Mouse (Mus musculus) forebrain, embryonic 13.5 days (tissue): Measurements from ENCODE around the gene Homer2. TPM values are rescaled to one million over a fixed set of nuclear protein-coding genes. Genes with fewer than 3 reads are reported as not detected.

ENCODE experiments used
- ATAC-seq: fragments of 200-750 bp; cut with Nextera tagmentation; 2 replicates; pipeline ENCODE4 v1.8.0; 2017
- H3K27ac ChIP-seq: fragments of 300-500 bp; sonication (generic); 2 replicates; pipeline ENCODE4 v1.5.1; 2015; ENCODE audit warnings: inconsistent platforms, mild to moderate bottlenecking, moderate library complexity
- H3K27me3 ChIP-seq: fragments of 300-500 bp; sonication (generic); 2 replicates; pipeline ENCODE4 v1.6.1; 2015; ENCODE audit warnings: mild to moderate bottlenecking, inconsistent platforms
- H3K36me3 ChIP-seq: fragments of 300-500 bp; sonication (generic); 2 replicates; pipeline ENCODE4 v1.6.1; 2015; ENCODE audit warnings: mild to moderate bottlenecking, inconsistent platforms; ENCODE audit not compliant: poor library complexity, severe bottlenecking
- H3K4me1 ChIP-seq: fragments of 300-500 bp; sonication (generic); 2 replicates; pipeline ENCODE4 v1.6.1; 2015; ENCODE audit warnings: inconsistent platforms
- H3K4me2 ChIP-seq: fragments of 300-500 bp; sonication (generic); 2 replicates; pipeline ENCODE4 v1.6.1; 2015; ENCODE audit warnings: inconsistent platforms, mild to moderate bottlenecking, moderate library complexity
- H3K4me3 ChIP-seq: fragments of 300-500 bp; sonication (generic); 2 replicates; pipeline ENCODE4 v1.5.1; 2015; ENCODE audit warnings: mild to moderate bottlenecking, inconsistent platforms
- H3K9ac ChIP-seq: fragments of 300-500 bp; sonication (generic); 2 replicates; pipeline ENCODE4 v1.6.1; 2015; ENCODE audit warnings: mild to moderate bottlenecking, inconsistent platforms
- H3K9me3 ChIP-seq: fragments of 300-500 bp; sonication (generic); replicated peaks from 2 replicates; pipeline ENCODE4 v1.6.1; 2016; ENCODE audit warnings: inconsistent platforms
- WGBS: fragments of 180-500 bp; shearing (Covaris S2); methylation state at CpG from one replicate; pipeline ENCODE4 v1.1.7; 2015; 5-methylcytosine and 5-hydroxymethylcytosine counted together
- polyA plus RNA-seq: library from polyadenylated mRNA; unstranded; fragments of >200 nt; fragmentation: Nextera tagmentation; extraction: Ambion mirVana; gene quantifications from 2 replicates; pipeline ENCODE4 v1.2.1, GENCODE M21; 2015

The Homer2 gene
- polyA plus RNA-seq, 1 experiment from 2014 or later: 27.8 TPM

DNA sequence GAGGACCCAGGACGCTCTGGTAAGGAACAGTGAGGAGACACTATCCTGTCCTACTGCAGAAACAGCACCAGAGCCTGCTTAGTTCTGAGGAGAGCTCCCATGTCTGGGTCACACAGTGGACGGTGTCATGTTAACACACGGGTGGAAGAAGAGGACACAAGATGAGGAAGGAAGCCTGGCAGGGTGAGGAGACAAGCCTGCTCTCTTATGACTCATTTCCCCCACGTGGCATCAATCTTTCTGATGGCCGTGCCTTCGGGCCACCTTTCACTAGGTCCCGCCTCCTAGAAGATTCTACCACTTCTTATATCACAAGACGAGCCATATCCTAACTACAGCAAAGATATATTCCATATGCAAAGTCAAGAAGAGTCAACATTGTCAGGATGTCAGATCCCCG is 40.7 kb downstream of the Homer2 start:
- no peaks in the 10 kb centered on the region for H3K36me3 ChIP-seq
- WGBS: 89% methylated on average over 9 of the region's 9 CpGs
- H3K27ac ChIP-seq: no peak overlapping the region
- no peak overlapping the region for H3K4me3 ChIP-seq
- no peaks in the 10 kb centered on the region for H3K9me3 ChIP-seq
- ATAC-seq: no peak
- H3K4me1 ChIP-seq: no peaks in the 10 kb centered on the region
- no peak overlapping the region for H3K4me2 ChIP-seq
- H3K9ac ChIP-seq: no peak overlapping the region
- no peaks in the 10 kb centered on the region for H3K27me3 ChIP-seq

DNA sequence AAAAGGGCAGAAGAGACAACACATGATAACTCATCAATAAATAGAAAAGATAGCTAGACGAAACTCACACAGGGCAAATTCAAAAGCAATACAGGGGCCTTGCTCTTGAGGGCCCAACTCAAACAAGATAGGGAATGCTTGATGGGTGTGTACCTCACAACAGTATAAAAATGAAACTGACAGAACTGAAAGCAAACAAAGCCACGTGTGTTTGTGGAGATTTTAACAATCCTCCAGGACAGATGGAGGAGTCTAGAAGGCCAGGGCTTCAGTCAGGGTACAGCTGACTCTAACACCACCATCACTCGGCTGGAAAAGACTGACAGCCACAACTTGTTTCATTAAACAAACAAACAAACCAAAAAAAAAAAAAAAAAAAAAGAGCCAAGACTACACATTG is 44.3 kb downstream of the Homer2 start:
- no peaks in the 10 kb centered on the region for H3K9me3 ChIP-seq
- no peaks in the 10 kb centered on the region for H3K36me3 ChIP-seq
- WGBS: 54% methylated on average over 3 of the region's 3 CpGs
- no peaks in the 10 kb centered on the region for H3K27me3 ChIP-seq
- H3K27ac ChIP-seq: no peak overlapping the region
- no peaks in the 10 kb centered on the region for H3K4me1 ChIP-seq
- no peak overlapping the region for H3K9ac ChIP-seq
- no peak overlapping the region for H3K4me2 ChIP-seq
- ATAC-seq: no peak
- H3K4me3 ChIP-seq: no peak overlapping the region

DNA sequence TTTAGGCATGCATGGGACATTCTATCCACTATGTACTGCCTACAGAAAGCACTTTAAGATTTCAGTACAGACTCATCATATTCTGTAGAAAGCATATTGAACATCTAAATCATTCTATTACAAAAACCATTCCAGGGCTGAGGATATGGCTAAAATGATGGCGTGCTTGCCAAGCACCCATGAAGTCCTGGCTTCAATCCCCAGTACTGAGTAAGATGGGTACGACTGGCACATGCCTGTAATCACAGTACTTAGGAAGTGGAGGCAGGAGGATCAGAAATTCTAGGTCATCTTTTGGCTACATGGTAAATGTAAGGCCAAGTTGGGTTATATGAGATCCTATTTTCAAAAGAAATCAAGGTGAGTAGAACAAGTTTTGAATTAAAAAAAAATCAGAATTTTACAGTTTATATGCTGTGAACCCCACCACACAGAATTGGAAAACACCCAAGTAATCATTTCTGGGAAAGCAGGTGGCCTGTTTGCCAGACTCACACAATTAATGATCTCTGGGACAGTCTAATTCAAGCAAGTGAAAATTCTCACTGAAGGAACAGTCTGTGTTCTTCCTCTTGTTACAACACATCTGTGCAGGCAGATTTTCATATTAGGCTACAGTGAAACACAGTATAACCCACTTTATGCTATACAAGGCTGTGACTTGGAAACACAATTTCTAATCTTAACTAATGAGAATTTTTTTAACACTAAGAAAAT is 49.5 kb downstream of the Homer2 start:
- no peak overlapping the region for H3K4me2 ChIP-seq
- H3K9ac ChIP-seq: no peak overlapping the region
- ATAC-seq: no peak
- peaks cover 43% of the 10 kb centered on the region for H3K4me1 ChIP-seq
- H3K9me3 ChIP-seq: no peaks in the 10 kb centered on the region
- peak overlapping the region; percentile 73 for H3K27ac ChIP-seq
- H3K36me3 ChIP-seq: no peaks in the 10 kb centered on the region
- 77% methylated on average over 2 of the region's 2 CpGs for WGBS
- H3K27me3 ChIP-seq: no peaks in the 10 kb centered on the region
- no peak overlapping the region for H3K4me3 ChIP-seq

DNA sequence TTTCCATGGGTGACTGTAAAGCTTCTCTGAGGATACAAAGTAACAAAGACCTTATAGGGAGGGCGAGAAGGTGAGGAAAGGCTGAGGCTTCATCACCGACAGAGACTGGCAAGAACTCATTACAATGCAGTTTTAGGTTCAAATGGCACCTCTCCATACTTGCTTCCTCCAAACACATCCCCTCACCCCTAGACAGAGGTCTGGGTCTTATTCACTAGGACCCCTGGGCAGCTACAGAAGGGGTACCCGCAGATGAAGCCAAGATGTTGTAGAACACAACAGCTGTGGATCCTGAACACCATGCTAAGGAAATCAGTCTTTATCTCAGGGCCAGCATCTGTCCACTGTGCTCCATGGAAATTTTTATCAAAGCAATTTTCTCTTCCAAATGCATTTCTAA is 50.3 kb downstream of the Homer2 start:
- Histone ChIP-seq H3K9me3 (no peaks in the 10 kb centered on the region), H3K36me3 (no peaks in the 10 kb centered on the region), H3K9ac (no peak overlapping the region), H3K4me2 (no peak overlapping the region), H3K27me3 (no peaks in the 10 kb centered on the region), H3K4me1 (peaks cover 50% of the 10 kb centered on the region), H3K4me3 (no peak overlapping the region), H3K27ac (peak overlapping the region; percentile 73)
- WGBS: 64% methylated on average over 3 of the region's 3 CpGs
- ATAC-seq: no peak

DNA sequence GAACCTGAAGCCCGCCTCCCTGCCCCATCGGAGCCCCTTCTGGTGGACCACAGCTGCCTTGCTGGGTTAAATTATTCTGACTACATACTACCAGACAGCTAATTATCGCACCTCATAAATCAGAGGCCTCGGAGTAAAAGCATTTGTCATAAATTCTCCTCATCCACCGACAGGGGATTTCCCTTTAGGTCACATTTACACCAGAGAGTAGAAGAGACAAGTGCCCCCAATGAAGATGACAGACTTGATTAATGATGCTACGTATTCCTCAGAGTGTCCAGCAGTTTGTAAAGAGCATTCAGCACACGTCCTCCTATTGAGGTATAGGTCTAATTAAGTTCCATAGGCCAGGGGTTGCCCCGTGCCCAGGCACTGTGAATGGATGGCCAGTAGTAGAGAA is 50.7 kb downstream of the Homer2 start:
- H3K9me3 ChIP-seq: no peaks in the 10 kb centered on the region
- WGBS: 46% methylated on average over 8 of the region's 8 CpGs
- H3K4me3 ChIP-seq: no peak overlapping the region
- ATAC-seq: no peak
- no peak overlapping the region for H3K9ac ChIP-seq
- H3K4me2 ChIP-seq: no peak overlapping the region
- H3K36me3 ChIP-seq: no peaks in the 10 kb centered on the region
- peak overlapping the region; percentile 73 for H3K27ac ChIP-seq
- H3K27me3 ChIP-seq: no peaks in the 10 kb centered on the region
- H3K4me1 ChIP-seq: peaks cover 54% of the 10 kb centered on the region

DNA sequence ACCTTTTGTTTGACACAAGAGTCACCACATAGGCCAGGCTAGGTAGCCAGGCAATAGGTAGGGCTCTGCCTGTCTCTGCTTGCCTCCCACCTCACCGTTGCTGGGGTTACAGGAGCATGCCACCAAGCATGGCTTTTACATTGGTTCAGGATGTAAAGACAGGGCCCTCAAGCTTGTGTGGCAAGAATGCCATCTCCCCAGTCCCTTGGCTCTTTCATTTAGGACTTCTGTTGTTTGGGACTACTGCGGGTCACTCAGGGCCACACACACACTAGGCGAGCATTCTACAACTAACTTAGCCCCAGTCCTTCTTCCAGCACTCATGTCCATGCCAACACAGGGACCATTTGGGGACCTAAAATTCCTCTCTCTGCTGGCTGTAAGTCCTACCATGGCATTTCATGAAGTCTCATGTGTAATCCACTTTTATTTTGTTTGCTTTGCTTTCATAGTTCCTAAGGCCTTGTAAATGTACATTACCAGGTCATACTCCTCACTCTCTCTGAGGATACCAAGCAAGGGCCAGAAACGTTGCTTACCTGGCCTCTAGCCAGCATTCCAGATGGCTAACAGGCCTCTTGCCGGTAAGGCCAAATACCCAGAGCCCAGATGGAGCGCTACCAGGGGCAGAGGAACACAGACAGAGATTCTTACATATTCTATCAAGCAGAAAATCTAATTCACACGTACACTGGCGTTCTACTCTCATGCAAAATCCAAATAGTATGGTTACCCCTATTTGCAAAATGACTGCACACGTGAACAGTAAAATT is 52.2 kb downstream of the Homer2 start:
- Histone ChIP-seq H3K27ac (peak overlapping the region; percentile 82), H3K4me3 (no peak overlapping the region), H3K9me3 (no peaks in the 10 kb centered on the region), H3K36me3 (no peaks in the 10 kb centered on the region), H3K4me2 (no peak overlapping the region), H3K9ac (no peak overlapping the region), H3K4me1 (peaks cover 67% of the 10 kb centered on the region), H3K27me3 (no peaks in the 10 kb centered on the region)
- peak; percentile 34 for ATAC-seq
- WGBS: 39% methylated on average over 9 of the region's 9 CpGs

DNA sequence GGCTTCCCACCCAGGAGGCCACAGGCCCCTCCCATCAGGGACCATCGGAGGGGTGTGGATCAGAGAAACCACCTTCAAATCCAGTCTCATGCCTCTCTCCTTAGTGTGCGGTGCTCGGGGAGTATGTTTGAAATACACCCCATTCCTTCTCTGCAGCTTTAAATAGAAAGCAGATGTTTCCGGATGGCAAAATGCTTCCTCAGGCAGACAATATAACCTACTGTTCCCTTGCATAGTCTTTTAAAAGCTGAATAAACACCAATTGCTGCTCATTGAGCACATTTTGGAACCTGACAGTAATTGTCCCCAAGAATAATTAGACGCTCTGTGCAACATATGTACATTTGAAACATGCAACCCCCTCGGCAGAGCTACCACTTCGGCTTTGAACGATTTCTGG is 53.3 kb downstream of the Homer2 start:
- peak; percentile 48 for ATAC-seq
- Histone ChIP-seq H3K4me1 (peaks cover 79% of the 10 kb centered on the region), H3K9me3 (no peaks in the 10 kb centered on the region), H3K27ac (peak overlapping the region; percentile 79), H3K36me3 (no peaks in the 10 kb centered on the region), H3K4me2 (peak overlapping the region; percentile 33), H3K27me3 (no peaks in the 10 kb centered on the region), H3K9ac (peak overlapping the region; percentile 12; the same call in 1 of the 2 replicates), H3K4me3 (no peak overlapping the region)
- WGBS: 23% methylated on average over 8 of the region's 8 CpGs

DNA sequence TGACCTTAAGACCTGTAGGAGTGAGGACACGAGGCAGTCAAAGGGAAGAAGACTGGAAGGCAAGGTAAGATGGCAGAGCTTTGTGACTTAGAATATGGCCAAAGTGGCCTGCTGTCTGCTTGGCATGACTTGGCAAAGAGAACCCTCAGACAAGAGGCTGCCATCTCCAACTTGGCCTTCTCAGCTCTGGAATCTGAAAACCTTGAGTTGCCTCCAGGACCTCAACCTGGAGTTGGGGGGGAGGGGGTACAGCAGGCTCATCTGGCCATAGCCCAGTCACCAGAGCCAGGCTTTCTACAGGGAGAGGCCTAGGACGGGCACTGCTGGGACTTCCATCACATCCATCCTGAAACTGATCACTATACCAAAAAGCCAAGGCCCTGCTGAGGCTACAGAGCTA is 55.0 kb downstream of the Homer2 start:
- 82% methylated on average over 2 of the region's 2 CpGs for WGBS
- H3K27me3 ChIP-seq: no peaks in the 10 kb centered on the region
- H3K36me3 ChIP-seq: no peaks in the 10 kb centered on the region
- no peak for ATAC-seq
- no peak overlapping the region for H3K4me3 ChIP-seq
- no peak overlapping the region for H3K4me2 ChIP-seq
- peaks cover 79% of the 10 kb centered on the region for H3K4me1 ChIP-seq
- no peaks in the 10 kb centered on the region for H3K9me3 ChIP-seq
- H3K9ac ChIP-seq: no peak overlapping the region
- no peak overlapping the region for H3K27ac ChIP-seq

DNA sequence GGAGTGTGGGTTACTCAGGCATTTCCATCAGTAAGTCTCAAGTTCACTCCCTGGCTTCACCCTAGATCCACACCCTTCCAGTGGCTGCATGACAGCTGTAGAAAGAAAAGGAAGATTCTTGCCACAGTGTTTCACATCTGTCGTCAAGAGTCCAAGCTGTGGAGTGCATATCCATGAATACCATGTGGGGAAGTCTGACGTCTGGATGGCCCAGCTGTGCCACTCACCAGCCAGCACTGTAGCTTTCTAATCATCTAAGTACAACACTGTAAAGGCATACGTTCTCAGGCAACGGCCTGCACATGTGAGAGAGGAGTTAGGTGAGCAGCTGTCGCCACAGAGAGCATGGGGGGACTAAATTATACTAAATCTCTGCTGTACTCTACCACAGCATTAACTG is 56.0 kb downstream of the Homer2 start:
- H3K36me3 ChIP-seq: no peaks in the 10 kb centered on the region
- H3K4me2 ChIP-seq: no peak overlapping the region
- no peaks in the 10 kb centered on the region for H3K27me3 ChIP-seq
- H3K9me3 ChIP-seq: no peaks in the 10 kb centered on the region
- 48% methylated on average over 5 of the region's 5 CpGs for WGBS
- ATAC-seq: peak; percentile 28; the same call in 1 of the 2 replicates
- peak overlapping the region; percentile 58 for H3K27ac ChIP-seq
- peaks cover 69% of the 10 kb centered on the region for H3K4me1 ChIP-seq
- H3K9ac ChIP-seq: no peak overlapping the region
- no peak overlapping the region for H3K4me3 ChIP-seq

DNA sequence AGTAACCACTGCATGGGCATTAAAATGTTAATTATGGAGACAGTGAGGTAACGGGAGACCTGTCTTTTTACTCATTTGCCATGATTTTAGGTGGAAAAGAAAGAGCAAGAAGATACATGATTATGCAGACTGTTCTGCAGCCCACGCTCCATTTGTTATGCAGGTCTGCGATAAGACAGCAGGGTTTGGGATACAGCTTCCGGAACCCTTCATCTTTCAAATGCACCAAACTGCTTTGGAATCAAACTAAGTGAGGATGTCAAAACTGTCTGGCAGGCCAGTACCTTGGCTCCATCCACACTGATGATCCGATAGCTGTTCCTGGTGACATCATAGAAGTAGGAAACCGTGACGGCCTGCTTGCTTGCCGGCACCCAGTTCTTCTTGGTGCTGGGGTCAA is 58.1 kb downstream of the Homer2 start:
- Histone ChIP-seq H3K36me3 (no peaks in the 10 kb centered on the region), H3K4me3 (no peak overlapping the region), H3K4me1 (peaks cover 60% of the 10 kb centered on the region), H3K4me2 (no peak overlapping the region), H3K9me3 (no peaks in the 10 kb centered on the region), H3K27me3 (no peaks in the 10 kb centered on the region), H3K9ac (no peak overlapping the region), H3K27ac (no peak overlapping the region)
- 76% methylated on average over 8 of the region's 8 CpGs for WGBS
- no peak for ATAC-seq

DNA sequence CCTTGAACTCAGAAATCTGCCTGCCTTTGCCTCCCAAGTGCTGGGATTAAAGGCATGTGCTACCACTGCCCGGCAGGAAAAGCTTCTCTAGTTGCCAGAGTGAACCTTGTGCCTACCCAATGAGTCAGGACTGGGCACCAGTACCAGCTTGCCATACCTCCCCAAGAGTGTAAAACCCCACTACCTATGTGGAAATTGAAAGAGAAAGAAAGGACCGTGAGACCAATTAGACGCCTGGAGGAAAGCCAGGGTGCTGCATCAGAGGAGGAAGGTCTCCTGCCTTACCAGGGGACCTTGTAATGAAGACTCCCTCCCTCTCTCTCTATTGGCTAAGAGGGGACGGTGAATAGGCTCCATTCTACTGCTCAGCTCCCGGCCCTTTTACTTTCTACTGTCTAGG is 59.4 kb downstream of the Homer2 start:
- no peaks in the 10 kb centered on the region for H3K9me3 ChIP-seq
- no peak overlapping the region for H3K27ac ChIP-seq
- no peaks in the 10 kb centered on the region for H3K36me3 ChIP-seq
- WGBS: 40% methylated on average over 5 of the region's 5 CpGs
- ATAC-seq: no peak
- H3K4me1 ChIP-seq: peaks cover 47% of the 10 kb centered on the region
- no peak overlapping the region for H3K4me2 ChIP-seq
- no peaks in the 10 kb centered on the region for H3K27me3 ChIP-seq
- H3K4me3 ChIP-seq: no peak overlapping the region
- no peak overlapping the region for H3K9ac ChIP-seq

DNA sequence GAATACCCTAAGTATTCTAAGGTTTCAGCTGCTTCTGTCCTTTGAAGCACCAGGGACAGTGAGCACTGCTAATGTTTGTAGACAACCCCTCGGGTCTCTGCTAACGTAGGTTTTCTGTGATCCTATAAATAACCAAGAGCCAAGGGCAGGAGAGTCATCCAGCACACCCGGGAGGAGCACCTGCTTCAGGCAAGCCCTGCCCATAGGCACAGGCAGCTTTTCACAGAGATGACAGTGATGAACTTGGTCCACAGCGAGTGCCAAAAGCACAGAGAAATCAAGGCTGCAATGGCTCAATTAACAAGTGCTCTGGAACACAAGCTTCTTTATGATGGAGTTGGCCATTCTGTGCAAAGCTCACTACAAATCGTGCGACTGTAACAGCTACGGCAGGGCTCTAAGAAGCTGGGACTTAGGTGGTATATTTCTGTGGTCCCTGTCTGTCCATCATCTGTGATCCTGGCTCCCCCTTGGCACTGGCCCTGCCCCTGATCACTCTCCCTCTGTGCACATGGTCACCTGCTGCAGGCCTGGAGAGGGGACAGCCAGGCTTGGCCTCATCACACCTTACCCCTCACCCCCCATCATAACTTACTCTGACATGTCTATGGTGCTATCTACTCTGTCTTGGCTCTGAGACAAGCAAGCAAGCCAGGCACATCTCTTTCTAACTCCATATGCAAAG is 62.6 kb downstream of the Homer2 start:
- no peaks in the 10 kb centered on the region for H3K36me3 ChIP-seq
- no peaks in the 10 kb centered on the region for H3K9me3 ChIP-seq
- no peak overlapping the region for H3K4me3 ChIP-seq
- no peak overlapping the region for H3K4me2 ChIP-seq
- no peak for ATAC-seq
- H3K27me3 ChIP-seq: no peaks in the 10 kb centered on the region
- H3K27ac ChIP-seq: no peak overlapping the region
- WGBS: 72% methylated on average over 7 of the region's 7 CpGs
- peaks cover 20% of the 10 kb centered on the region for H3K4me1 ChIP-seq
- H3K9ac ChIP-seq: no peak overlapping the region
